Mouse (Mus musculus): ENCODE data around the gene Cttn.

GRCm38 (mm10) chr7:144411967-144412906, 58.6 kb downstream of the Cttn start:
- TF ChIP-seq CTCF (IDR thresholded peaks at IDR 0.05; ENCODE audit: control insufficient read depth, insufficient read depth, insufficient read length) (no peak), CEBPB (IDR thresholded peaks at IDR 0.05; ENCODE audit: low read depth) (no peak)

All from C2C12 (cell line).